Mouse (Mus musculus): Measurements from ENCODE around the gene Rps28. TPM values are rescaled to one million over a fixed set of nuclear protein-coding genes. Genes with fewer than 3 reads are reported as not detected.

Rps28 gene
- total RNA-seq, 2 experiments from 2014 or later = 1,155 to 1,182 TPM

DNA sequence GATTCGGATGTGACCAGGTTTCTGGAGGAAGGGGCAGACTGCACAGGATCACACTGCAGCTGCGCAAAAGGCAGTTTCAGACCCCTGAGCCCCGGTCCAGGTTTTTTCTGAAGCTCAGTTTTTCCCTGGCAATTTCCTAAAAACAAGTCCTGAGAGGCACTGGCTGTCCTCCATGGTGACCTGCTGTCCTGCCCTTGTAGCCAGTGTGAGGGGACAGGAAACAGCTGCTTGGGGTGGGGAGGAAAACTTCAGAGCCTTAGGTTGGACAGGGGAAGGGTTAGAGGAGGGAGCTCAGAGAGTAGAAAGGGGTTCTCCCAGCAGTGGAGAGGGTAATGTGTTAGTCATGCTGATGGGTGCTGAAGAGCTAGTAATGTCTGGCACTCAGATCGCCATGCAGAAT, 11.4 kb downstream of the Rps28 start:
- DNase-seq = no peak
- intact Hi-C loops (cut with DNase I) = no loop called here

DNA sequence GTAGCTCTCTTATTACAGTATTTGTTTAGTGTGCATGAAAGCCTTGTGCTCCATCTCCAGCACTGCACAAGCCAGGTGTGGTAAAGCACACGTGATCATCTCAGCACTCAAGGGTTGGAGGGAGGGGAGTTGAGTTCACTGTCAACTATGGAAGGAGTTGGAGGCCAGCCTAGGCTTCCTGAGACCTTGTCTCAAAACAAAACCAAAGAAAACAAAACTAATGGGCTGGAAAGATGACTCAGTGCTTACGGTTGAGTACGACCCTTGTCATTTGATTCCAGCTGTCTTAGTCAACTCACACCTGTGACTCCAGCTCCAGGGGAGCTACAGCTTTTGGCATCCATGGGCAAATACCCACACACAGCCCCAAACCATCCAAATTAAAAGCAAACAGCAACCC, 11.9 kb downstream of the Rps28 start:
- no peak for DNase-seq
- intact Hi-C loops (cut with DNase I) = no loop called here

DNA sequence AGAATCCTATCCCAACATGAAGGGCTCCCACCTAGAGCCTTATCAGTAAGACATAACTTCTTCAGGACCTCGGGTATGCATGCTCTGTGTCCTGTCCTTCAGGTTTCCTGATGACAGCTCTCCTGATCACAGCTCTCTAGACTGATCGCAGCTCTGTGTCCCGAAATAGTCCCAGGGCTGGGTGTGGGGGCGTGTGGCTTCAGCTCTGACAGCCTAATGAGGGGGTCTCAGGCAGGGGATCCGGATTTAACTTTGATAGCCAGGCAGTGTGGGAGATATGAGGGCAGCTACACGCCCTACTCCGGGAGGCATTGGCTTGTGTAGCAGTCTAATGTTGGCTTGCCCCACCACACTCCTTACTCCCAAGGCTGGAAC, 13.2 kb downstream of the Rps28 start:
- intact Hi-C loops (cut with DNase I) = no loop called here

DNA sequence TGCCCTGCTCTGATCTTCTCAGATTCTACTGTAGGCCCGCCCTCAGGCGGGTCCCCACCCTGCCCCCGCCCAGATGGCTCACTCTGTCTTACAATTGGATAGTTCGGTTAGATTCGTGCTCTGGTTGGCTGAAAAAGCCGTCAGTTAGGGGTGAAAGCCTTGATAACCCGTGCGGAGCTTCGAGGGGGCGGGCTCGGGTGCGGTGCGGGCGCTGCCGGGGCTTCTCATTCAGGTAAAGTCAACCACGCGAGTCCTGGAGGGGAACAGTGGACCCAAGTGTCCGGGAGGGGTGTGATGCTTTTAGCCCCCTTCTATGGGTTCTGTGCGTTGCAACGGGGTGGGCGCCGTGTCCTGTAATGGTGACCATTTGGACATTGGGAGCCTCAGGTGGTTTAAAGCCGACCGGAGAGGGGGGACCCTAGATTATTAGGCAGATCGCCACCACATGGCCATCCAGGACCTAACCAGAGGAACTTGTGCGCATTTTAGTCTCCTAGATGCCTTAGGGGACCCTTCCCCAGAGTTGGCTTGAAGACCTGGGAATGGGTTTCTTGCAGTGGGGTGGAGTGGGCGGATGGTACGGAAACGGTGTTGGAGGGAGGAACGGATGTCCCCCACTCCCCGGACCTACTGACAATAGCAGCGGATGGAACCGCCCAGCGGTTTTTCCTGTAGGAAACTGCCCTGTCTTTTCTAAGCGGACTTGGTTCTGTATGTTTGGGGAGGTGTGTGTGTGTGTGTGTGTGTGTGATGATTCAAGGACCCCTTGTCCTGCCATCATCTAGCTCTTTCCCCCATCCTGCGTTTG, 13.8 kb downstream of the Rps28 start, which contains the start of gene Kank3:
Gene Kank3, plus strand, starts transcription at position 186 of the 808 bp plus-strand sequence.
- DNase-seq = peak; percentile 94
- intact Hi-C loops (cut with DNase I) = no loop called here

More for the DNA sequence above, 13.2 kb downstream of the Rps28 start:
- DNase-seq = no peak

DNA sequence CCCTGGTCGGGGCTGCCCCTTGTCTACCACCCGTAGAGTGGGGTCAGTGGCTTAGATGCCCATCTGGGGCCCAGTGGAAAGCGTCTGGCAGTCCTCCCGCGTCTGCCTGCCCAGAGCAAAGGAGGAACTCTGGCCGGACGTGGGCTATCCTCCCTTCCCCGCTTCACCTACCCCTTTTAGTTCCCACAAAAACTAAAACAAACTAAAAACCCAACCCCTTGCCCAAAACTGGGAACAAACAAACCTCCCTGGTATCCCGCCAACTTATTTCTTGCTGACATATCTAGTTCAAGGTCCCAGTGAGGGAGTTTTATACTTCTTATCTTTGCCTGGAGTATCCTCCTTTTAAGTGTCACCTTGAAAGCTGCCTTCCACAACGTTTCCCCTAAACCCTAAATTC, 16.2 kb downstream of the Rps28 start:
- intact Hi-C loops (cut with DNase I) = loop anchor here (10.0 kb wide), 1 partner anchor 83 kb away; no protein-coding TSS in a partner anchor

DNA sequence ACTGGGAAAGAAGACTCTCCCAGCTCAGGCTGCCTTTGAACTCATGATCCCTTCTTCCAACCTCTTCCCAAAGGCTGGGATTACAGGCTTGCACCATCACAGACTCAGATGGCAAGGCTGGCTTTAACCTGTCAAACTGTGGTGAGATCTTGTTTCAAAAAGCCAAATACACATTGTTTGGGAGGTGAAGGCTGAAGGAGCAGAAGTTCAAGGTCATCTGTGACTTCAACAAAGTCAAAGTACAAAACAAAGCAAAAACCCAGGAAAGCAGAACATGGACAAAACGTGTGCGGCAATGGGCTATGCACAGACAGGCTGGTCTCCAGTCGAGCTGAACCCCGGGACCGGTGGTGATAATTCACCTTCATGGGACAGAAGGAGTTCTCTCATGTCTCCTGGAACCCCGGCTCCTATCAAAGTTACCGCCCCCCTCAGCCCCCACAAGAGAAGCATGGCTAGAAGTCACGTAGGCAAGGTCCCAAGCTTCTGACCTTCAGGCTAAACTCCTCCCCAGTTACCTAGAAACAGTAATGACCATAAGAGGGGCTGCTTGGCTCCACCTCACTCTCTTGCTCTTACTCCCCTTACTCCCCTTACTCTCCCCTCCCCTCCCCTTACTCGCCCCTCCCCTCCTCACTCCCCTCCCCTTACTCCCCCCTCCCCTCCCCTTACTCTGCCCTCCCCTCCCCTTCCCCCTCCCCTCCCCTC, 17.0 kb downstream of the Rps28 start:
- intact Hi-C loops (cut with DNase I) = loop anchor here (10.0 kb wide), 1 partner anchor 83 kb away; no protein-coding TSS in a partner anchor
- no peak for DNase-seq

More for the DNA sequence above, 16.2 kb downstream of the Rps28 start:
- no peak for DNase-seq

DNA sequence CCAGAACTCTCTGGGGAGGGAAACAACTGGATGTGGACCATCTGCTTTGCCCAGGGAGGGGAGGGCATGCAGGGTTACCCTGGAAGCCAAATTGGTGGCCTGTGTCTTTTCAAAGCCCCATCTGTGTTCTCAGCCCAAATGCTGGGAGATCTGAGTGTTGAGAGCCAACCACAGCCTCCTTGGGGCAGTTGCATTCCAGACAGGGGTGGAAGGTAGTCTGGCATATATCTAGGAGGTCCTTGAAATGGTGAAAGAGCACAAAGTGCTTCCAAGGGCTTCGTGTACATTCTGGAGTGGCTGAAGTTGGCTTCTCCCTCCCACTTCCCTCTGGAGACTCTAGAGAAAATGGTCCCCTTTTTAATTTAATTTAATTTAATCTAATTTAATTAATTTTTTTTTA, 19.6 kb downstream of the Rps28 start:
- no peak for DNase-seq
- intact Hi-C loops (cut with DNase I) = loop anchor here (10.0 kb wide), 1 partner anchor 80 kb away; no protein-coding TSS in a partner anchor

DNA sequence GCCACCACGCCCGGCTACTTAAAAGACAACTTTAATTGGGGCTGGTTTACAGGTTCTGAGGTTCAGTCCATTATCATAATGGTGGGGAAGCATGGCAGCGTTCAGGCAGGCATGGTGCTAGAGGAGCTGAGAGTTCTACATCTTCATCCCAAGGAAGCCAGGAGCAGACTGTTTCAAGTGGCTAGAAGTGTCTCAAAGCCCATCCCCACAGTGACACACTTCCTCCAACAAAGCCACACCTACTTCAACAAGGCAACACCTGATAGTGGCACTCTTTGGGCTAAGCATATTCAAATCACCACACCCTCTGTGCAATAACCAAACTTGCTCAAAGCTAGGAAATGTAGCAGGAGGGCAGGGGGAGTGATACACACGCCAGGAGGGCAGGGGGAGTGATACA, 20.2 kb downstream of the Rps28 start:
- DNase-seq = no peak
- intact Hi-C loops (cut with DNase I) = loop anchor here (10.0 kb wide), 1 partner anchor 79 kb away; no protein-coding TSS in a partner anchor

DNA sequence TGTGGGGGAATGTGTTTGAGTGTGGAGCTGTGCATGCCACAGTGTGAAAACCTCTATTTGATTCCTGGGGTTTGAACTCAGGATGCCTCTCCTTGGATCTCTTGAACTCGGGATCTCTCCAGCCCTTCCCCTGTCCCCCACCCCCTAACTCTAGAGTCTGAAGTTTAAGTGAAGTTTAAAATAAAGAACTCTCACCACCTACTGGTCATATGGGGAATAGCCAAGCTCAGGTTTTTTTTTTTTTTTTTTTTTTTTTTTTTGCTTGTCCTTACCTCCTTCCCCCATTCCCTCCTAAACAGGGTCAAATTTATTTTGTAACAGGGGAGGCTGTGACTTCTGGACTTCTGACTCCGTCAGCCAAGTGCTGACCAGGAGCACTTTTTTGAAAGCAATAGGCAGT, 22.1 kb downstream of the Rps28 start:
- intact Hi-C loops (cut with DNase I) = loop anchor here (10.0 kb wide), 1 partner anchor 77 kb away; no protein-coding TSS in a partner anchor
- no peak for DNase-seq

DNA sequence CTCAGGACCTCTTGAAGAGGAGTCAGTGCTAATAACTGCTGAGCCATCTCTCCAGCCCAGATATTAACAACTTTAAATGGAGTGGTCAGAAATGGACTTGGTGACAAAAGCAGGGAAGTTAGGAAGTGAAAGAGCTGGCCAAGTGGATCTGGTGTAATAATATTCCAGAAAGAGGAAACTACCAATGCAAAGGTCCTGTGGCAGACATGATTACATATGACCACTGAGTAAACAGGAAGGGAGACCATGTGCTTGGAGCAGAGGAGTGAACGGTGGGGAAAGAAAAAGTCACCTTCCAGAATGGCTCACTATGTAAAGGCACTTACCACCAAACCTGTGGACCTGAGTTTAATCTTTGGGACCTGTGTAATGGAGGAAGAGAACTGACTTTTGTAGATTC, 25.1 kb downstream of the Rps28 start:
- intact Hi-C loops (cut with DNase I) = loop anchor here (10.0 kb wide), 1 partner anchor 364 kb away; the partner anchor contains the start of gene Actl9
- DNase-seq = no peak

DNA sequence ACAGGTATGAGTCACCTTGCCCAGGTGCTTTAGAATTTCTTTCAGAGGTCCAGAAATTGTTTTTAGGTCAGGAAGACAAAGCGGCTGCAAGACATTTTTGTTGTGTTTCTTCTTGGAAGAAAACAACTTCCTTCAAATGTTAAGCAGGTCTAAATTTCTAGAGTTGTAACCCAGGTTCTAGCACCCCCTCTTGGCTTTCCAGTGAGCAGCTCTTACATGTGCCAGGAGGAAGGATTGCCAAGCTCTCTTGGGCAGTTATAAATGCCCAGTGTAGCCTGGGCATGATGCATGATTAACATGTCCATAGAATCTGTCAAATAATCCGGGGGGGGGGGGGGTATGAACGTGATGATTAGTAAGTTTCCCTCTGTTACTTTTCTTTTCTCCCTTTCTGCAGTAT, 26.1 kb downstream of the Rps28 start:
- DNase-seq = no peak
- intact Hi-C loops (cut with DNase I) = loop anchor here (10.0 kb wide), 1 partner anchor 364 kb away; the partner anchor contains the start of gene Actl9

DNA sequence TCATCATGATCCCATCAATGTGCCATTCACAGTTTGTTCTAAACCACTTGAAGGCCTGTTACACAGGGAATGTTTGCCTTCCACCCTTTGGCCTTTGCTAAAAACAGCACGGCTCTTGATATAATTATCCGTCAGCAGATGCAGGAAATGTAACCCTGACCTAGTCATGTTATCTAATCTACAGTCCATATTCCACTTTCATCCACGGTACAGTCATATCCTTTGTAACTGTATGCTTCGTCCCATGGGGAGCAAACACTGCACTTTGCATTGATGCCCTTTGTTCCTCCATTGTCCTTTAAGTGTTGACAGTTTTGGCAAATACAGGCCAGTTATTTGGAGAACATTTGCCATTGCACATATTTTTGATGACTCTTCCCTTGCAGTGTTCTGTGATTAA, 35.6 kb downstream of the Rps28 start:
- no peak for DNase-seq
- intact Hi-C loops (cut with DNase I) = no loop called here

DNA sequence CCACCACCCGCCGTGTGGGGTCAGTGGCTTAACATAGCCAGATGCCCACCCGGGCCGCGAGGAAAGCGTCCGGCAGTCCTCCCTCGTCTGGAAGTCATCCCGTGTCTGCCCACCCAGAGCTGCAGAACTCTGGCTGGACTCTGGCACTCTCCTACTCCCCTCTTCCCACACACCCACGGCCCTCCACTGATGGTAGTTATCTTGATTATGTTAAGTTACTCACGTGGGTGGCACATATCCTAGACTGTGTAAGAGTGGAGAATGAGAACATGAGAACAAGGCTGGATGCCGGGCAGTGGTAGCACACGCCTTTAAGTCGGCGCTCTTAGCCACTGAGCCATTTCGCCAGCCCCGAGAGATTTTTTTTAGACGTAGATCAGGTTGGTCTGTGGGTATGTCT, 38.0 kb downstream of the Rps28 start:
- no peak for DNase-seq
- intact Hi-C loops (cut with DNase I) = no loop called here

DNA sequence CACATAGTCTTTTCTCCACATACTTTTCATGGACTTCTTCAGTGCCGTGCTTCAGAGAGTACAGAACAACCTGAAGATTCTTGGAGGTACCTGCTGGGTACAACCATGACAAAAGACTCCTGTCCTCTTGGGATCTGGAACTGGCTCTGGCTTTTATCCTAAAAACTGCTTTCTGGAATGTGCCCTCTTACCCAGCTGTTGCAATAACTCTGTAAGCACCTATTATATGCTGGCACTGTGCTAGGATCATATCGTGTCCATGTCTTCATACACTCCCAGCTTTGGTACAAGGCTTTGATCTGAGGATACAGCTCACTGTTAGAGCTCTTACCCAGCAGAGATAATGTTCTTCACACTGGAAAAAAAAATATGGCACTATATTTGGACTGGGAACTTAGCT, 39.4 kb downstream of the Rps28 start:
- intact Hi-C loops (cut with DNase I) = no loop called here
- DNase-seq = no peak

DNA sequence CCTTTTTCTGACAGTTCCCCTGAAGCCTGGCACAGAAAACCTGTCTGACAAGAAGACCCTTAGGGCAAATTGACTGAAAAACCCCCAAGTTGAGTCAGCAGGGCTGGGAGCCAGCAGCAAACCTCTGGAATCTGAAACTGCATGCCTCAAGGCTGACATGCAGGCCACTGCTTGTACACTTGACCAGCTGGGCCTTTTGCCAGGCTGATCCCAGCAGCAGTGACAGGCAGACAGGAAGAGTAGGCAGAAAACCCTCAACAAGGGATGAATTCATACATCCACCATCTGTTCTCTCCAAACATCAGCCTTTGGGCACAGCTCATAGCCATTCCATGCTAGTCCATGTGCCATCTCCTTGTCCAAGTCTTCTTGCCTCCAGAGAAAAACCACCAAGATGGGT, 41.0 kb downstream of the Rps28 start:
- intact Hi-C loops (cut with DNase I) = no loop called here
- DNase-seq = peak; percentile 67

DNA sequence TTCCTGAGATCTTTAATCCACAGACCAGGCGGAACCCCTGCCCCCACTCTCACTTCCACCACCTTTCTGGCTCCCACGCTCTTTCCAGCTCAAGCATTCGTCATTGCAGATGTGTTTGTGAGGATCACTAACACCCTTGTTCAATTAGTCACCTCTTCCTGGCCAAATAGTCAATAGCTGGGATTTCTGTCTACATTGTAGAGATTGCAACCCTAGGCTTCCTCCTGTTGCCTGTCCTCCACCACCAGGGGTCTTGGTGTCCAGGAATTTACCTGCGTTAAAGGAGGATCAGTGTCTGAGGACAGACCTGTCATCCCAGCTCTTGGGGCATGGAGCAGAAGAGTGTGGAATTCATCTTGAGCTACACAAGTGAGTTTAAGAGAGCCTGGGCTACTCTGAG, 42.3 kb downstream of the Rps28 start:
- intact Hi-C loops (cut with DNase I) = no loop called here
- DNase-seq = no peak

DNA sequence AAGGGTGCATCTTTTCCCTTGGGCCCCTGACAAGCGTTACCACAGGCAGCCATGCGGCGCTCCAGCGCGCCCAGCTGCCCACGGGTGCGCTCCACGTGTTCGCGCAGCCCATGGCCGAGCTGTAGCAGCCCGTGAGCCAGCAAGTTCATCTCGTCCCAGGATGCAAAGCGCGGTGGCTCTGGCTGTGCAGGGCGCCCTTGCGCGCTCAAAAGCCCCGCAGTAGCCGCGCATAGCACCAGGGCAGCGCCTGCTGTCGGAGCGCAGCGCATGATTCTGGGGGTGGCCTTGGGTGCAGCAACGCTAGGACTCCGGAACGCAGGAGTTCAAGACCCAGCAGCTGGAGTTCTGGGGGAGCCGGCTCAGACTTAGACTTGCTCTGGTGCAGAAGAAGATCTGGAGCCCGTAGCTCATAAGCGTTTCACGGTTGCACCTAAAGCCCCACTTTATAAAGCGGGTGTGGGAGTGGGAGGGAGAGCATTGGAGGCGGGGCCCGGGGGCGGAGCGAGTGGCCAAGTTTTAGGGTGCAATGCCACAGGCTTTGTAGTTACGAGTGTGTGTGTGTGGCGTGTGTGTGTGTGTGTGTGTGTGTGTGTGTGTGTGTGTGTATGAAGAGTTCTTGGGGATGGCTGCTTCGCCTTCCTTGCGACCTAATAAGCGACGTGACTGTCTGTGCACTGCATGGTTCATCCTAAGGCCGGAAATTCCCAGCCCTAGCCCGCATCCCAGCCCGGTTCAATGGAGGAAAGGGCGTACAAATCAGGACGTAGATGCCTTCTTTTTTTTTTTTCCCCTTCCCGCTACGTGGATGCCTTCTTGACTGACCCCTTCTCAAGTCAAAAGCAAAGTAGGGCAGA, 43.0 kb downstream of the Rps28 start, which contains the start of gene Angptl4:
Gene Angptl4, minus strand, starts transcription at position 707 of the 854 bp plus-strand sequence.
- DNase-seq = peak; percentile 42
- intact Hi-C loops (cut with DNase I) = no loop called here

DNA sequence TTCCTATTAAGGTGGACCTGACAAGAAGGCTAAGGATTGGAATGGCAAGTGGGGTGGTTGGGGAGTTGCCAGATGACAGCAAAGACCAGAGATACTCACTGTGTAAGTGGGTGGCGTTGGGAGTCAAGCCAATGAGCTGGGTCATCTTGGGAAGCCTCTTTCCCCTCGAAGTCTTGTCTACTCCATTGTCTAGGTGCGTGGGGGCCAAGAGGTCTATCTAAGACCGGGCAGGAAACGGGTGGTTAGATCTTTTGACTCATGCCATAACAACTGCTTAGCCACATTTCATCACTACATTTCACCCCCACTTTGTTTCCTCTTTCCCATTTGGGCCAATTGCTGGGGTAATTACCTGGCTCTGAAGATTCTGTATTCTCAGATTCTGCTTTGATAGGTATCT, 43.9 kb downstream of the Rps28 start:
- DNase-seq = peak; percentile 38
- intact Hi-C loops (cut with DNase I) = no loop called here

DNA sequence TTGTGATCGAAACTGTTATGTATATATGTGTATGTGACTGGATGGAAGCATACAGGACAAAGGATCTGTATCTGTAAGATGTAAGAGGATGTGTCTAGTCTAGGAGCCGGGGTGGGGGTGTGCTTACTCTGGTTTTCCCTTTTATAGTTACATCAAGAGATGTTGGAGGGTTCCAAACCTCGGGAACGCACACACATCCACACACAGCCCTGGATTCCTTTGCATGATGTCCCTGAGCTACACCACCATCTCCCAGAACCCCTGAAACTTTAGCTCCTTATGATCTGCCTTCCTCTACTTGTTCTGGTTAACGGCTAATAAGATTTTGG, 44.4 kb downstream of the Rps28 start:
- intact Hi-C loops (cut with DNase I) = no loop called here
- DNase-seq = no peak

DNA sequence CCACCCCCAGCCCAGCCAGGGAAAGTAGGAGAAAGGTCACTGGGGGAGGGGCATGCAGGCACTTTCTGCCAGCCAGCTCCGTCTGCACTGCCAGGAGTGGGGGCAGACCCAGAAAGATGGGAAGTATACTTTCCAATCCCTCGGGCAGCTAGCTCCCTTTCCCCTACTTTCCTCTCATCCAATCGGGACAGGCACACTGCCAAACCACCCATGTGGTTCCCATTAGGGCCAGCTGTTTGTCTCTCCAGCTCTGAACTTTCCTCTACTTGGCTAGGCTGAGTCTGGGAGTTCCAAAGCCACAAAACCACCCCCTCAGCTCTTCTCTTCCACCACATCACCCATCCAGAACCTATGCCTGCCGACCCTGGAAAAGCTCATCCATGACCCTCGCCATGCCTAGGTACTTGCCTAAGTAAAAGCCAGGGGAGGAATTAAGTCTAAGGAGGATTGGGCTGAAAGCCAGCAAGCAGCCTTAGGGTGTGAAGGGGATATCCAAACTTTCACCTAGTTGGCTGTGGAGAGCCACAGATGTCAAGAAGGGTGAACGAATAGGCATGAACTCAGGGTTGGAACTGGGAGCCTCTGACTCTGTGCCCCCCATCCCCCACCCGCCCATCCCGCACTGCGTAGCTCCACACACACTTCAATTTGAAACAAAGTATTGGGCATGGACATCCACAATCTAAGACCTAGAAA, 44.9 kb downstream of the Rps28 start:
- peak; percentile 94 for DNase-seq
- intact Hi-C loops (cut with DNase I) = no loop called here
